Mouse (Mus musculus): ENCODE measurements around the gene Hmga1b. TPM values are rescaled to one million over a fixed set of nuclear protein-coding genes. Genes with fewer than 3 reads are reported as not detected.
A peak's percentile ranks its signal among the peaks of the same experiment; 100 is the strongest.
"Not testable (repeated sequence)": the region's sequence is repeated elsewhere in the genome, so short reads cannot be mapped to it uniquely, and the experiment has no call there.

Hmga1b gene
- total RNA-seq, 2 experiments from 2014 or later: 18.7 to 22.2 TPM

- no peak for DNase-seq (ENCODE audit: low spot score in 2 of 2)
Measured at GRCm38 (mm10) chr11:120783426-120784063, 21.0 kb downstream of the Hmga1b start.

- peak; percentile 76 to 86 for DNase-seq (ENCODE audit: low spot score in 2 of 2)
Measured at GRCm38 (mm10) chr11:120784064-120784791, 21.6 kb downstream of the Hmga1b start, which contains the start of the genes Rfng and Gps1. Gene Rfng, minus strand, starts transcription at chr11:120784207. Gene Gps1, plus strand, starts transcription at chr11:120784272.

- no peak for DNase-seq (ENCODE audit: low spot score in 2 of 2)
Measured at GRCm38 (mm10) chr11:120785145-120785544, 22.6 kb downstream of the Hmga1b start.

- DNase-seq (ENCODE audit: low spot score in 2 of 2): not testable (repeated sequence)
Measured at GRCm38 (mm10) chr11:120788460-120788859, 25.9 kb downstream of the Hmga1b start.

GRCm38 (mm10) chr11:120789355-120789754 is 26.8 kb downstream of the Hmga1b start:
- DNase-seq (ENCODE audit: low spot score in 2 of 2): no peak

- no peak for DNase-seq (ENCODE audit: low spot score in 2 of 2)
Measured at GRCm38 (mm10) chr11:120789810-120790209, 27.2 kb downstream of the Hmga1b start.

- no peak for DNase-seq (ENCODE audit: low spot score in 2 of 2)
Measured at GRCm38 (mm10) chr11:120792652-120793051, 30.1 kb downstream of the Hmga1b start.

GRCm38 (mm10) chr11:120795756-120796613 is 33.4 kb downstream of the Hmga1b start, which contains the start of gene Dus1l:
Gene Dus1l, minus strand, starts transcription at chr11:120796403.
- peak; percentile 100 for DNase-seq (ENCODE audit: low spot score in 2 of 2)

GRCm38 (mm10) chr11:120796614-120796946 is 34.0 kb downstream of the Hmga1b start:
- DNase-seq (ENCODE audit: low spot score in 2 of 2): no peak

- DNase-seq (ENCODE audit: low spot score in 2 of 2): no peak
Measured at GRCm38 (mm10) chr11:120798244-120798643, 35.6 kb downstream of the Hmga1b start.

GRCm38 (mm10) chr11:120799316-120799890 is 36.8 kb downstream of the Hmga1b start:
- DNase-seq (ENCODE audit: low spot score in 2 of 2): no peak

- peak; percentile 91 to 92 for DNase-seq (ENCODE audit: low spot score in 2 of 2)
Measured at GRCm38 (mm10) chr11:120800061-120800904, 37.7 kb downstream of the Hmga1b start.

- DNase-seq (ENCODE audit: low spot score in 2 of 2): no peak
Measured at GRCm38 (mm10) chr11:120804274-120804673, 41.7 kb downstream of the Hmga1b start.

GRCm38 (mm10) chr11:120804769-120805168 is 42.2 kb downstream of the Hmga1b start:
- no peak for DNase-seq (ENCODE audit: low spot score in 2 of 2)

GRCm38 (mm10) chr11:120805375-120806298 is 43.0 kb downstream of the Hmga1b start:
- DNase-seq (ENCODE audit: low spot score in 2 of 2): no peak

GRCm38 (mm10) chr11:120808010-120808409 is 45.4 kb downstream of the Hmga1b start:
- no peak for DNase-seq (ENCODE audit: low spot score in 2 of 2)

- no peak for DNase-seq (ENCODE audit: low spot score in 2 of 2)
Measured at GRCm38 (mm10) chr11:120812068-120812467, 49.5 kb downstream of the Hmga1b start.
